Mouse (Mus musculus) liver, embryonic 14.5 days (tissue): ENCODE data around the gene B3galt1.

ENCODE experiments used
- CTCF ChIP-seq: IDR thresholded peaks from 2 replicates; pipeline ENCODE4 v1.5.1; 2016; ENCODE audit warnings: antibody characterized with exemption, low read depth, control low read depth
- EP300 ChIP-seq: IDR thresholded peaks from 2 replicates; pipeline ENCODE4 v1.6.1; 2016; ENCODE audit warnings: antibody characterized with exemption, low read depth

- TF ChIP-seq CTCF, result no peak
- no peak for TF ChIP-seq EP300
These were observed 158.6 kb downstream of the B3galt1 start for GRCm38 (mm10) chr2:67724249-67724648.
